Mouse (Mus musculus): ENCODE measurements around the gene Dagla. TPM values are rescaled to one million over a fixed set of nuclear protein-coding genes. Genes with fewer than 3 reads are reported as not detected.

Gene Dagla
- polyA plus RNA-seq, 1 experiment from 2014 or later: 3.0 TPM

GRCm38 (mm10) chr19:10302852-10303251 is 1.8 kb downstream of the Dagla start:
- ATAC-seq (ENCODE audit: low FRiP score, low TSS enrichment): no peak

GRCm38 (mm10) chr19:10301866-10302356 is 2.8 kb downstream of the Dagla start:
- peaks cover 28% of the 10 kb centered on the region for H3K4me1 ChIP-seq (ENCODE audit: control insufficient read depth, insufficient read depth, low read length)
- H3K4me3 ChIP-seq (ENCODE audit: low read length): no peak overlapping the region
- H3K27ac ChIP-seq (ENCODE audit: low read depth, low read length): no peak overlapping the region
- no peaks in the 10 kb centered on the region for H3K9me3 ChIP-seq (ENCODE audit: control insufficient read depth, low read length)
- H3K27me3 ChIP-seq (ENCODE audit: control insufficient read depth, insufficient read depth, low read length): no peaks in the 10 kb centered on the region
- WGBS: 74% methylated on average over 4 of the region's 4 CpGs
- no peak overlapping the region for H3K4me2 ChIP-seq (replicated peaks; ENCODE audit: low read depth, low read length)
- no peak overlapping the region for H3K9ac ChIP-seq (ENCODE audit: low read depth, low read length)
- H3K36me3 ChIP-seq (ENCODE audit: control insufficient read depth, insufficient read depth, low read length): no peaks in the 10 kb centered on the region
- ATAC-seq (ENCODE audit: low FRiP score, low TSS enrichment): no peak

More at GRCm38 (mm10) chr19:10302852-10303251, 1.8 kb downstream of the Dagla start:
- Histone ChIP-seq H3K27ac (ENCODE audit: low read depth, low read length) (no peak overlapping the region), H3K4me3 (ENCODE audit: low read length) (no peak overlapping the region), H3K27me3 (ENCODE audit: control insufficient read depth, insufficient read depth, low read length) (no peaks in the 10 kb centered on the region), H3K9ac (ENCODE audit: low read depth, low read length) (no peak overlapping the region), H3K4me1 (ENCODE audit: control insufficient read depth, insufficient read depth, low read length) (peaks cover 22% of the 10 kb centered on the region), H3K9me3 (ENCODE audit: control insufficient read depth, low read length) (no peaks in the 10 kb centered on the region), H3K4me2 (replicated peaks; ENCODE audit: low read depth, low read length) (no peak overlapping the region), H3K36me3 (ENCODE audit: control insufficient read depth, insufficient read depth, low read length) (no peaks in the 10 kb centered on the region)
- 53% methylated on average over 3 of the region's 3 CpGs for whole genome bisulfite sequencing

GRCm38 (mm10) chr19:10301263-10301662 is 3.4 kb downstream of the Dagla start:
- H3K4me1 ChIP-seq (ENCODE audit: control insufficient read depth, insufficient read depth, low read length): peaks cover 35% of the 10 kb centered on the region

GRCm38 (mm10) chr19:10300809-10301208 is 3.9 kb downstream of the Dagla start:
- WGBS: 90% methylated on average over 4 of the region's 4 CpGs
- no peak overlapping the region for H3K9ac ChIP-seq (ENCODE audit: low read depth, low read length)
- no peak overlapping the region for H3K27ac ChIP-seq (ENCODE audit: low read depth, low read length)
- peaks cover 38% of the 10 kb centered on the region for H3K4me1 ChIP-seq (ENCODE audit: control insufficient read depth, insufficient read depth, low read length)
- H3K4me2 ChIP-seq (replicated peaks; ENCODE audit: low read depth, low read length): no peak overlapping the region
- no peaks in the 10 kb centered on the region for H3K9me3 ChIP-seq (ENCODE audit: control insufficient read depth, low read length)
- no peak overlapping the region for H3K4me3 ChIP-seq (ENCODE audit: low read length)
- no peak for ATAC-seq (ENCODE audit: low FRiP score, low TSS enrichment)
- H3K27me3 ChIP-seq (ENCODE audit: control insufficient read depth, insufficient read depth, low read length): no peaks in the 10 kb centered on the region
- H3K36me3 ChIP-seq (ENCODE audit: control insufficient read depth, insufficient read depth, low read length): no peaks in the 10 kb centered on the region

More at GRCm38 (mm10) chr19:10301263-10301662, 3.4 kb downstream of the Dagla start:
- no peaks in the 10 kb centered on the region for H3K36me3 ChIP-seq (ENCODE audit: control insufficient read depth, insufficient read depth, low read length)
- ATAC-seq (ENCODE audit: low FRiP score, low TSS enrichment): no peak
- H3K9me3 ChIP-seq (ENCODE audit: control insufficient read depth, low read length): no peaks in the 10 kb centered on the region
- H3K4me2 ChIP-seq (replicated peaks; ENCODE audit: low read depth, low read length): no peak overlapping the region
- WGBS: 35% methylated on average over 11 of the region's 11 CpGs
- H3K9ac ChIP-seq (ENCODE audit: low read depth, low read length): no peak overlapping the region
- H3K27me3 ChIP-seq (ENCODE audit: control insufficient read depth, insufficient read depth, low read length): no peaks in the 10 kb centered on the region
- H3K4me3 ChIP-seq (ENCODE audit: low read length): no peak overlapping the region
- H3K27ac ChIP-seq (ENCODE audit: low read depth, low read length): no peak overlapping the region

- Histone ChIP-seq H3K36me3 (ENCODE audit: control insufficient read depth, insufficient read depth, low read length) (no peaks in the 10 kb centered on the region), H3K27ac (ENCODE audit: low read depth, low read length) (no peak overlapping the region), H3K4me2 (replicated peaks; ENCODE audit: low read depth, low read length) (no peak overlapping the region), H3K27me3 (ENCODE audit: control insufficient read depth, insufficient read depth, low read length) (no peaks in the 10 kb centered on the region), H3K4me3 (ENCODE audit: low read length) (no peak overlapping the region), H3K4me1 (ENCODE audit: control insufficient read depth, insufficient read depth, low read length) (peaks cover 52% of the 10 kb centered on the region), H3K9ac (ENCODE audit: low read depth, low read length) (no peak overlapping the region), H3K9me3 (ENCODE audit: control insufficient read depth, low read length) (no peaks in the 10 kb centered on the region)
- WGBS: 41% methylated on average over 4 of the region's 4 CpGs
- ATAC-seq (ENCODE audit: low FRiP score, low TSS enrichment): no peak
These were observed 6.4 kb downstream of the Dagla start for GRCm38 (mm10) chr19:10298268-10298667.

- H3K36me3 ChIP-seq (ENCODE audit: control insufficient read depth, insufficient read depth, low read length): no peaks in the 10 kb centered on the region
- peaks cover 58% of the 10 kb centered on the region for H3K4me1 ChIP-seq (ENCODE audit: control insufficient read depth, insufficient read depth, low read length)
- H3K27ac ChIP-seq (ENCODE audit: low read depth, low read length): peak overlapping the region; percentile 74
- peak; percentile 58; the same call in 1 of the 2 replicates for ATAC-seq (ENCODE audit: low FRiP score, low TSS enrichment)
- no peak overlapping the region for H3K4me2 ChIP-seq (replicated peaks; ENCODE audit: low read depth, low read length)
- no peaks in the 10 kb centered on the region for H3K9me3 ChIP-seq (ENCODE audit: control insufficient read depth, low read length)
- H3K27me3 ChIP-seq (ENCODE audit: control insufficient read depth, insufficient read depth, low read length): no peaks in the 10 kb centered on the region
- H3K4me3 ChIP-seq (ENCODE audit: low read length): no peak overlapping the region
- no peak overlapping the region for H3K9ac ChIP-seq (ENCODE audit: low read depth, low read length)
- WGBS: 21% methylated on average over 8 of the region's 8 CpGs
These were observed 7.6 kb downstream of the Dagla start for GRCm38 (mm10) chr19:10297041-10297503.

GRCm38 (mm10) chr19:10296306-10296705 is 8.4 kb downstream of the Dagla start:
- Histone ChIP-seq H3K36me3 (ENCODE audit: control insufficient read depth, insufficient read depth, low read length) (no peaks in the 10 kb centered on the region), H3K27ac (ENCODE audit: low read depth, low read length) (peak overlapping the region; percentile 74; the same call in 1 of the 2 replicates), H3K9me3 (ENCODE audit: control insufficient read depth, low read length) (no peaks in the 10 kb centered on the region), H3K4me2 (replicated peaks; ENCODE audit: low read depth, low read length) (no peak overlapping the region), H3K4me3 (ENCODE audit: low read length) (no peak overlapping the region), H3K27me3 (ENCODE audit: control insufficient read depth, insufficient read depth, low read length) (no peaks in the 10 kb centered on the region), H3K4me1 (ENCODE audit: control insufficient read depth, insufficient read depth, low read length) (peaks cover 59% of the 10 kb centered on the region), H3K9ac (ENCODE audit: low read depth, low read length) (no peak overlapping the region)
- ATAC-seq (ENCODE audit: low FRiP score, low TSS enrichment): peak; percentile 18
- WGBS: 28% methylated on average over 5 of the region's 5 CpGs

GRCm38 (mm10) chr19:10294631-10295562 is 9.8 kb downstream of the Dagla start:
- no peaks in the 10 kb centered on the region for H3K27me3 ChIP-seq (ENCODE audit: control insufficient read depth, insufficient read depth, low read length)
- peak overlapping the region; percentile 37 for H3K9ac ChIP-seq (ENCODE audit: low read depth, low read length)
- H3K4me2 ChIP-seq (replicated peaks; ENCODE audit: low read depth, low read length): peak overlapping the region; percentile 21
- 40% methylated on average over 20 of the region's 20 CpGs for WGBS
- no peaks in the 10 kb centered on the region for H3K9me3 ChIP-seq (ENCODE audit: control insufficient read depth, low read length)
- peaks cover 70% of the 10 kb centered on the region for H3K4me1 ChIP-seq (ENCODE audit: control insufficient read depth, insufficient read depth, low read length)
- peak overlapping the region; percentile 76 for H3K27ac ChIP-seq (ENCODE audit: low read depth, low read length)
- no peak overlapping the region for H3K4me3 ChIP-seq (ENCODE audit: low read length)
- H3K36me3 ChIP-seq (ENCODE audit: control insufficient read depth, insufficient read depth, low read length): no peaks in the 10 kb centered on the region
- ATAC-seq (ENCODE audit: low FRiP score, low TSS enrichment): 0 out of 2 replicates have a peak, but pooled peaks have one; percentile 11

- no peaks in the 10 kb centered on the region for H3K36me3 ChIP-seq (ENCODE audit: control insufficient read depth, insufficient read depth, low read length)
- WGBS: 91% methylated on average over 5 of the region's 5 CpGs
- no peaks in the 10 kb centered on the region for H3K9me3 ChIP-seq (ENCODE audit: control insufficient read depth, low read length)
- peaks cover 71% of the 10 kb centered on the region for H3K4me1 ChIP-seq (ENCODE audit: control insufficient read depth, insufficient read depth, low read length)
- H3K9ac ChIP-seq (ENCODE audit: low read depth, low read length): no peak overlapping the region
- no peak overlapping the region for H3K4me3 ChIP-seq (ENCODE audit: low read length)
- no peak overlapping the region for H3K4me2 ChIP-seq (replicated peaks; ENCODE audit: low read depth, low read length)
- peak overlapping the region; percentile 76; the same call in 1 of the 2 replicates for H3K27ac ChIP-seq (ENCODE audit: low read depth, low read length)
- H3K27me3 ChIP-seq (ENCODE audit: control insufficient read depth, insufficient read depth, low read length): no peaks in the 10 kb centered on the region
- no peak for ATAC-seq (ENCODE audit: low FRiP score, low TSS enrichment)
These were observed 10.7 kb downstream of the Dagla start for GRCm38 (mm10) chr19:10293987-10294386.

All from kidney, embryonic 14.5 days (tissue).